Mouse (Mus musculus): Measurements from ENCODE around the gene Axin1. TPM values are rescaled to one million over a fixed set of nuclear protein-coding genes. Genes with fewer than 3 reads are reported as not detected.
A peak's percentile ranks its signal among the peaks of the same experiment; 100 is the strongest.
"Not testable (repeated sequence)": the region's sequence is repeated elsewhere in the genome, so short reads cannot be mapped to it uniquely, and the experiment has no call there.

Gene Axin1
- polyA plus RNA-seq, 1 experiment from 2014 or later, result 12.1 TPM

DNA sequence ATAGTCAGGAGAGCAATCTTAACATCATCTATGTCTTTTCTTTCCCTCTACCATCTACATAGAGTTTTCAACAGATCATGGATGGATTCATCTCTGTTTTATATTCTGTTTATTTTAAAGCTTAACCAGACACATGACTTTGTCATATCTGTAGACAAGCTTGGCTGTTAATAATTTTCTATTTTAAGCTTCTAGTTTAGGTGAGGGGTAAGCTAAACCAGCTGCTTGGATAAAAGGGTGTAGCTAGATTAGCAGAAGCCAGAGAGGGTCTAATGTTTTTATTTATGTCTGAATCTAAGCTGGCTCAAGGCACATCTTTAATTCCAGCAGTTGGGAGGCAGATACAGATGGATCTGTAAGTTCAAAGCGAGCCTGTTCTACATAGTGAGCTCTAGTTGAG is 24.2 kb downstream of the Axin1 start:
- Histone ChIP-seq H3K4me3 (no peak overlapping the region), H3K9ac (no peak overlapping the region), H3K9me3 (replicated peaks) (no peaks in the 10 kb centered on the region), H3K4me2 (no peak overlapping the region), H3K27ac (no peak overlapping the region), H3K4me1 (no peaks in the 10 kb centered on the region), H3K36me3 (ENCODE audit: poor library complexity, severe bottlenecking) (peaks cover 10% of the 10 kb centered on the region; the same call in 1 of the 2 replicates), H3K27me3 (no peaks in the 10 kb centered on the region)
- 91% methylated on average over 1 of the region's 1 CpGs for WGBS
- ATAC-seq, result no peak

DNA sequence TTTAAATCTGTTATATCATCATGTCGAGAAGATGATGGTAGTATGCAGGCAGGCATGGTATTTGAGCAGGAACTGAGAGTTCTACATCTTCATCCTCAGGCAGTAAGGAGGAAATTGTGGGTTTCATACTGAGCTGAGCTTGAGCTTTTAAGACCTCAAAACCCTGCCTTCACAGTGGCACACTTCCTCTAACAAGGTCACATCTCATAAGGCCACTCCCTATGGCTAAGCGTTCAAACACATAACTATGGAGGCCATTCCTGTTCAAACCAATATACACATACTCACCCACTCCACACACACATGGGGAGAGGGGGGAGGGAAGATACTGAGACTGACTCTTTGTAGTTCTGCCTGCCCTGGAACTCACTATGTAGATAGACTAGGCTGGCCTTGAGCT is 29.6 kb downstream of the Axin1 start:
- Histone ChIP-seq H3K36me3 (ENCODE audit: poor library complexity, severe bottlenecking) (peaks cover 10% of the 10 kb centered on the region; the same call in 1 of the 2 replicates), H3K9ac (no peak overlapping the region), H3K4me2 (no peak overlapping the region), H3K4me1 (no peaks in the 10 kb centered on the region), H3K27me3 (no peaks in the 10 kb centered on the region), H3K9me3 (replicated peaks) (no peaks in the 10 kb centered on the region), H3K4me3 (no peak overlapping the region), H3K27ac (no peak overlapping the region)
- ATAC-seq, result no peak
- WGBS, result 92% methylated on average over 2 of the region's 2 CpGs

DNA sequence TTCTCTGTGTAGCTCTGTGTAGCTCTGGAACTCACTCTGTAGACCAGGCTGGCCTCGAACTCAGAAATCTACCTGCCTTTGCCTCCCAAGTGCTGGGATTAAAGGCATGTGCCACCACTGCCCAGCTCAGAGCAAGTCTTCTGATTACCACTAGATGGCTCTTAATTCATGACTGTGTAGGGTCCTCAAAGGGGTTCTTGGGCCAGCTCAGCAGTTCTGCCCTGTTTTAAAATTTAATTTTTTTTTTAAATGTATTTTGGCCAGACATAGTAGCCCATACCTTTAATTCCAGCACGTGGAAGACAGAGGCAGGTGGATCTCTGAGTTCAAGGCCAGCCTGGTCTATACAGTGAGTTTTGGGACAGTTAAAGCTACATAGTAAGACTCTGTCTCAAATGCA is 36.8 kb downstream of the Axin1 start:
- H3K27me3 ChIP-seq; H3K4me3 ChIP-seq; H3K27ac ChIP-seq; H3K9me3 ChIP-seq (replicated peaks); H3K9ac ChIP-seq; H3K4me2 ChIP-seq; H3K4me1 ChIP-seq; ATAC-seq: not testable (repeated sequence)
- peaks cover 39% of the 10 kb centered on the region for H3K36me3 ChIP-seq (ENCODE audit: poor library complexity, severe bottlenecking)
- WGBS, result 89% methylated on average over 2 of the region's 2 CpGs

DNA sequence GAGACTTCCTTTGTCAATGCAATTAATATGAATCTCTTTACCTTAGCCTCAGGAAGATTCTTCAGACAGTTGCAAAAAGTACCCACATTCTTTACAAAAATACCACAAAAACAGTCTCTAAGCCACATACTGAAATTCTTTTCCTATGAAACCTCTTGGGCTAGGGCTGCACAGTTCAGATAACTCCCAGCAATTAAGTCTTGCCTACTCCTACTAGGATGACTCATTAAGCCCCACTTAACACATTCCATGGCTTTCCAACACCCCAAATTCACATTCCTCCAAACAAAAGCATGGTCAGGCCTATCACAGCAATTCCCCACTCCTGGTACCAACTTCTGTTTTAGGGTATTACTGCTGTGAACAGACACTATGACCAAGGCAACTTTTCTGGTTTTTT is 40.1 kb downstream of the Axin1 start:
- ATAC-seq, result no peak

DNA sequence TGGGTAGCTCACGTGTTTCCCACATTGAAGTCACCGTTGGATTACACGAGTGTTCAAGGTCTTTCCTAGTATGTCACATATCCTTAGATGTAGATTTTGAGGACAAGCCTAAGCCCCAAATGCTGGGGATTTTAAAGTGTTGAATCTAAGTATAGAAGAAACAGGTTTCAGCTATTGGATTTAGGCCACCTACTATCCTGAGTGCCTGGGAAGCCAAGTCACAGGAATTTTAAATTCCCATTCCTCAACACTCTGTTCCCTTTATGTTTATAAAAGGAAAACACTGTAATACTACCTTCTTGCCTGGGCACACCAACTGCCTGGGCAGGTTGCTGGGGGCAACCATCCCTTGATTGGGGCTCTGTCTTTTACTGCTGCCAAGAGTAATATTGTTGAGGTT is 42.7 kb downstream of the Axin1 start:
- no peak overlapping the region for H3K9ac ChIP-seq
- H3K27ac ChIP-seq, result no peak overlapping the region
- no peak overlapping the region for H3K4me3 ChIP-seq
- H3K4me2 ChIP-seq, result no peak overlapping the region
- H3K9me3 ChIP-seq (replicated peaks), result no peaks in the 10 kb centered on the region
- ATAC-seq, result no peak
- H3K36me3 ChIP-seq (ENCODE audit: poor library complexity, severe bottlenecking), result peaks cover 59% of the 10 kb centered on the region
- H3K27me3 ChIP-seq, result no peaks in the 10 kb centered on the region
- 94% methylated on average over 3 of the region's 3 CpGs for WGBS
- H3K4me1 ChIP-seq, result no peaks in the 10 kb centered on the region

More for the DNA sequence above, 40.1 kb downstream of the Axin1 start:
- no peak overlapping the region for H3K9ac ChIP-seq
- no peak overlapping the region for H3K4me3 ChIP-seq
- H3K4me2 ChIP-seq, result no peak overlapping the region
- no peak overlapping the region for H3K27ac ChIP-seq
- no peaks in the 10 kb centered on the region for H3K27me3 ChIP-seq
- peaks cover 50% of the 10 kb centered on the region for H3K36me3 ChIP-seq (ENCODE audit: poor library complexity, severe bottlenecking)
- H3K9me3 ChIP-seq (replicated peaks), result no peaks in the 10 kb centered on the region
- H3K4me1 ChIP-seq, result no peaks in the 10 kb centered on the region

DNA sequence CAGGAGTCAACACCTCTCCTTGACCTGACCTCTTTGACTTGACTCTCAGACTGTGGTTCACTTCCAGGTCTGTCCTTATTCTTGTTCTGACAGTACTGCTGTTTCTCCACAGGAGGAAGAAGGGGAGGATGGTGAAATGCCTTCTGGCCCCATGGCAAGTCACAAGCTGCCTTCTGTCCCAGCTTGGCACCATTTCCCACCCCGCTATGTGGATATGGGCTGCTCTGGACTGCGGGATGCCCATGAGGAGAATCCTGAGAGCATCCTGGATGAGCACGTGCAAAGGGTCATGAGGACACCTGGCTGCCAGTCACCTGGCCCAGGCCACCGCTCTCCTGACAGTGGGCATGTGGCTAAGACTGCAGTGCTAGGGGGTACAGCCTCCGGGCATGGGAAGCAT is 49.1 kb downstream of the Axin1 start:
- no peak for ATAC-seq
- 96% methylated on average over 5 of the region's 5 CpGs for WGBS
- H3K27ac ChIP-seq, result no peak overlapping the region
- no peaks in the 10 kb centered on the region for H3K4me1 ChIP-seq
- H3K27me3 ChIP-seq, result no peaks in the 10 kb centered on the region
- H3K9me3 ChIP-seq (replicated peaks), result no peaks in the 10 kb centered on the region
- no peak overlapping the region for H3K9ac ChIP-seq
- no peak overlapping the region for H3K4me2 ChIP-seq
- H3K4me3 ChIP-seq, result no peak overlapping the region
- H3K36me3 ChIP-seq (ENCODE audit: poor library complexity, severe bottlenecking), result peaks cover 94% of the 10 kb centered on the region

DNA sequence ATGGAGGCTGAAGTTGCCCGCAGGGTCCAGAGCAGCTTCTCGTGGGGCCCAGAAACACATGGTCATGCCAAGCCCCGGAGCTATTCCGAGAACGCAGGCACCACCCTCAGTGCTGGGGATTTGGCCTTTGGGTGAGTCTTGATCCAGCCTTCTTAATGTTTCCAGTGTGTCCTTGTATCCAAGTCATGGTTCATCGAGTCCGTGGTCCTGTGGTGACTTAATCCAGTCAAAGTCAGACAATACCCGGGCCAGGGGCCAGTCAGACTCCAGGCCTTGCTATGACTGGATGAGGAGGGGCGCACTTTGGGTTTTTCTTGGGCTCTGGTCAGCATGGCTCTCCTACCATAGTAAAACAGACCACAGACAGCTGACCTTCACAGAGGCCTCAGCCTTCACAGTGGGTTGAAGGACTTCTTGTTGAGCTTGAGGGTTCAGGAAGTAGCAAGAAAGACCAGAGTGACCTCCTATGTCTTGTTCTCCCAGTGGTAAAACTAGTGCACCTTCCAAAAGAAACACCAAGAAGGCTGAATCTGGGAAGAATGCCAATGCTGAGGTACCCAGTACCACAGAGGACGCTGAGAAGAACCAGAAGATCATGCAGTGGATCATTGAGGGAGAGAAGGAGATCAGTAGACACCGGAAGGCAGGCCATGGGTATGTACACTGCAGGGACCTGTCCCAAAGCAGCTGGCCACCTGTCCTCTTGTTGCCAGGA is 49.8 kb downstream of the Axin1 start:
- peaks cover 95% of the 10 kb centered on the region for H3K36me3 ChIP-seq (ENCODE audit: poor library complexity, severe bottlenecking)
- ATAC-seq, result no peak
- no peak overlapping the region for H3K27ac ChIP-seq
- H3K4me2 ChIP-seq, result no peak overlapping the region
- no peaks in the 10 kb centered on the region for H3K27me3 ChIP-seq
- no peaks in the 10 kb centered on the region for H3K4me1 ChIP-seq
- H3K4me3 ChIP-seq, result no peak overlapping the region
- no peak overlapping the region for H3K9ac ChIP-seq
- WGBS, result 93% methylated on average over 11 of the region's 11 CpGs
- no peaks in the 10 kb centered on the region for H3K9me3 ChIP-seq (replicated peaks)

DNA sequence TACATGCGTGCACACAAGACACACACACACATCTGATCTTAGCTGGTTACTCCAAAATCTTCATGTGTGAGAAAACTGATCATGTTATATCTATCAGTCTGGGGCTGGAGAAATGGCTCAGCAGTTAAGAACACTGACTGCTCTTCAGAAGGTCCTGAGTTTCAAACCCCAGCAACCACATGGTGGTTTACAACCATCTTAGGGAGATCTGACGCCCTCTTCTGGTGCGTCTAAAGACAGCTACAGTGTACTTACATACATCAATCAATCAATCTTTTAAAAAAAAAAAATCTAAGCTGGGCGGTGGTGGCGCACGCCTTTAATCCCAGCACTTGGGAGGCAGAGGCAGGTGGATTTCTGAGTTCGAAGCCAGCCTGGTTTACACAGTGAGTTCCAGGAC is 53.0 kb downstream of the Axin1 start:
- WGBS, result 91% methylated on average over 7 of the region's 7 CpGs
- H3K9ac ChIP-seq; H3K4me3 ChIP-seq; H3K4me2 ChIP-seq; H3K4me1 ChIP-seq; H3K27ac ChIP-seq; ATAC-seq; H3K9me3 ChIP-seq (replicated peaks); H3K27me3 ChIP-seq: not testable (repeated sequence)
- H3K36me3 ChIP-seq (ENCODE audit: poor library complexity, severe bottlenecking), result peaks cover 98% of the 10 kb centered on the region

DNA sequence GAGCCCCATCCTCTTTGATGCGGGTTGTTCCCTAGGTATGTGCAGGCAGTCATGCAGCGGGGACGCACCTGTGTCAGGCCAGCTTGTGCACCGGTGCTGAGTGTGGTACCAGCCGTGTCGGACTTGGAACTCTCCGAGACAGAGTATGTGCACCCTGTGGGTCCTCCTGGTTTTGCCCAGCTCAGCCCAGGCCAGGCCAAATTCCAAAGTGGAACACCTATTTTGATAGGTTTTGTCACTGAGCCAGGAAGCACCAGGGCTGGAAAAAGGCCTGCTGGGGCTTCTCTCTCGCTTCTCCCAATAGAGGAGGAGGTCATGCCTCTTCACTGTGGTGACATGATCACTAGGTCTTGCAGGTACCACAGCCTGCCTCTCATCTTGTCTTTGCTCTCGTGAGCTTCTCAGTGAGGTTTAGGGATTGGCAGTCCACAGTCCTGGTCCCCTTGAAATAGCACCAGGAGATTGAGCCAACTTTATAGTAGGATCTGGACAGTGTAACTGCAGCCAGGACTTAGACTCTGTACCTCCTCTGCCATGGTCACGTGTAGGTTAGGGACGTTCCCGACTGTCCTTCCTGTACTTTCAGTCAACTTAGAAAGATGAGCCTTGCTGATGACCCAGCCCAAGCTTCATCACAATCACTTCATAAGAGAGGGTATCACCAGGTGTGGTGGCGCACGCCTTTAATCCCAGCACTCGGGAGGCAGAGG is 54.1 kb downstream of the Axin1 start:
- H3K9me3 ChIP-seq (replicated peaks), result no peaks in the 10 kb centered on the region
- H3K36me3 ChIP-seq (ENCODE audit: poor library complexity, severe bottlenecking), result peaks cover 99% of the 10 kb centered on the region
- H3K9ac ChIP-seq, result no peak overlapping the region
- H3K4me1 ChIP-seq, result no peaks in the 10 kb centered on the region
- WGBS, result 95% methylated on average over 15 of the region's 15 CpGs
- H3K4me2 ChIP-seq, result no peak overlapping the region
- H3K4me3 ChIP-seq, result no peak overlapping the region
- ATAC-seq, result no peak
- H3K27me3 ChIP-seq, result no peaks in the 10 kb centered on the region
- no peak overlapping the region for H3K27ac ChIP-seq

DNA sequence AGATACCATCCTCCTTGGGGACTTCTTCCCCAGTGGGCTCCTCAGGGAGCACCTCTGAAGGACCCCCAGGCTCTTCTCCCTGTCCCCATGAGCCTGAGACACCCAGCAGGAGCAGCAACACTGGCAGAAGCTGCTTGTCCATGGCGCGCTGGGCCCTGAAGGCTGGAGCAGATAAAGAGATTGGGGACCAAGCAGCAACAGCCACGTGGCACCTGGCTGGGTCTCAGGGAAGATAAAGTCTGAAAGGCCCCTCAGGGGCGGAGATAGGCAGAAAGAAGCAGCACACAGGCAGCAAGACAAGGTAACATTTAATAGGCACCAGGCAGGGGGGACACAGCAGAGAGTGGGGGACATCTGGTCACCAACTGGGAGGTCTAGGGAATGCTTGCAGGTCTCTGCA is 60.4 kb downstream of the Axin1 start, which contains the start of gene Pdia2:
Gene Pdia2, minus strand, starts transcription at position 196 of the 400 bp plus-strand sequence.
- Histone ChIP-seq H3K9me3 (replicated peaks) (no peaks in the 10 kb centered on the region), H3K27ac (no peak within 1 kb of the TSS), H3K4me2 (no peak within 1 kb of the TSS), H3K4me3 (no peak within 1 kb of the TSS), H3K9ac (no peak within 1 kb of the TSS), H3K4me1 (peaks cover 20% of the 10 kb centered on the region), H3K36me3 (ENCODE audit: poor library complexity, severe bottlenecking) (peaks cover 46% of the 10 kb centered on the region), H3K27me3 (peaks cover 51% of the 10 kb centered on the region)
- WGBS, result 75% methylated on average over 4 of the region's 4 CpGs
- ATAC-seq, result no peak

DNA sequence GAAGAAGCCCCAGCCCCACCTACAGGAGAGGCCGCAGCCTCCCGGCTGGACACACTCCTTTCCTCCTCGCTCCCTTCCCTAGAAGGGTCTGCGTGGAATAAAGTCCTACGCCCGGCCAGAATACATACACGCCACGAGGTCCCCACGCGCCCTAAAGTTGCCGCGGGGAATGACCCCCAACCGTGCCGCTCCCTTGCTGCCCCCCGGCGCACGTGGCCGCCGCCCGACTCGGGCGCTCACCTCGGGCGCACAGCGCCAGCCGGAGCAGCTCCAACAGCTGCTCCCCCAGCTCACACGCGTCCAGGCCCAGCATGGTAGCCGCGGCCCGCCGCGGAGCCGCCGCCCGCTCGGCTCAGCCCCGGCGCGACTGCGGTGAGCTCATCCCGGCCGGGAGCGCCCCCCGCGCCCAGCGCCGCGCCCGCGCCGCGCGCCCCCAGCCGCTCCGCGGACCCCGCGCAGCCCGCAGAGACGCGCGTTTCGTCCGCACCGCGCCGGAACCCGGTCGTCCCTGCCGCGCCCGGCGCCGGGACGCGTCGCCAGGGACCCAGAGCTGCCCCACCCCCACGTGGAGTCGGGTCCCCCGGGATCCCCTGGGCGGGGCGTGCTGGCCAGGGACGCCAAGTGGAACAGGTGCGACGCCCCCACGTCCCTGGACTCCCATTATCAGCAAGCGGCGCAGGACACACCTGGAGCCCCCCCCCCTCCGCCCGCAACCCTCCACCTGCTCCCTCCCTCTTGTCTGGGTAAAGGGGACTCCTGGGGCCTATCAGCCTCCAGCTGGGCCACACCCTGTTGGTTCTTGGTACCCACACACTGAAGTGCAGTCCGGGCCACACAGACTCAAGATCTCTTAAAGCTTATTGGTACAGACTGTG is 62.6 kb downstream of the Axin1 start:
- ATAC-seq, result peak; percentile 75
- H3K27ac ChIP-seq, result no peak overlapping the region
- H3K36me3 ChIP-seq (ENCODE audit: poor library complexity, severe bottlenecking), result peaks cover 24% of the 10 kb centered on the region
- peaks cover 73% of the 10 kb centered on the region for H3K27me3 ChIP-seq
- H3K4me2 ChIP-seq, result peak overlapping the region; percentile 94
- peak overlapping the region; percentile 57 for H3K4me3 ChIP-seq
- peaks cover 20% of the 10 kb centered on the region for H3K4me1 ChIP-seq
- H3K9me3 ChIP-seq (replicated peaks), result no peaks in the 10 kb centered on the region
- H3K9ac ChIP-seq, result peak overlapping the region; percentile 69
- under 1% methylated on average over 45 of the region's 92 CpGs for WGBS

DNA sequence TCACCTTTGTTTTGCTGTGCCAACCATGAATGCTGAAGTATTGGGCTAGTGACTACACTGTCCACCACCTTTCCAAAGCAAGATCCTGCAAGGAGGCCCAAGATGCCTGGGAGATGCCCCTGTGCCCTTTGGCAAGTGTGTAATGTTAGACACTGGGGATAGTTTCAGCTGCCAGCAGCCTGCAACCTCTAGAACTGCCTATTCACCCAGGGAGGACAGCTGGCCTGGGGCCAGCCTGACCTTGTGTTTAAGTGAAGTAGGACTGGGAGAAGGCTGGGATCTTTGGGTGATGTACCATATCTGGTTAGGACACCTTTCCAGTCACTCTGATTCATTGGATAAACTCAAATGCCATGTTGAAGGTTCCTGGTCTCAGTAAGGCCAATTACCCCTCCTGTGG is 63.5 kb downstream of the Axin1 start:
- Histone ChIP-seq H3K9me3 (replicated peaks) (no peaks in the 10 kb centered on the region), H3K4me3 (no peak overlapping the region), H3K27me3 (peaks cover 73% of the 10 kb centered on the region), H3K4me1 (peaks cover 20% of the 10 kb centered on the region), H3K9ac (no peak overlapping the region), H3K4me2 (peak overlapping the region; percentile 94; the same call in 1 of the 2 replicates), H3K36me3 (ENCODE audit: poor library complexity, severe bottlenecking) (peaks cover 15% of the 10 kb centered on the region), H3K27ac (no peak overlapping the region)
- no peak for ATAC-seq
